Mouse (Mus musculus) ES-Bruce4 (cell line): Measurements from ENCODE around the gene Ftsj3.

Source experiments
- CTCF ChIP-seq: IDR thresholded peaks from one replicate; pipeline ENCODE4 v1.8.1; 2011; ENCODE audit warnings: low read depth, low read length
- EP300 ChIP-seq: IDR thresholded peaks from 2 replicates; pipeline ENCODE4 v1.6.1; 2011; ENCODE audit warnings: low read depth, low read length; ENCODE audit not compliant: insufficient read depth
- POLR2A ChIP-seq: IDR thresholded peaks from one replicate; pipeline ENCODE4 v1.8.1; 2011; ENCODE audit warnings: low read length; ENCODE audit not compliant: insufficient read depth

DNA sequence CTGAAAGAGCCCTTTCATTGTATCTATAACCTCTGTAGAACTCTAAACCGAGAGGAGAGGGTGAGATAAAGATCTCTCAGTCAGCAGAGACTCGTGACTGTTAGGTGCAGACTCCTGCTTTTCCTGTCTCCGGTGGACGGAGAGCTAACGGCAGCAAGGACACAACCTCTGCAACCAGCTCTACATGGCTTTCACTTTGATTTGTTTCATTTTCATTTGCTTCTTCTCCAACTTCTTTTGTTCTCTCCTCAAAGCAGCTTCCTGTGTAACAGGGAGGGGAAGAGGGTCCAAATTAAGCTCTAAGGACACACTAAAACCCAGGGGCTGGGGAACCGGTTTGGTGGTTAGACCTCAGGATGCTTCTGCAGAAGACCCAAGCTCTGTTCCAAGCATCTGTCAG, 55.1 kb downstream of the Ftsj3 start:
- TF ChIP-seq POLR2A = no peak
- no peak for TF ChIP-seq CTCF
- TF ChIP-seq EP300 = no peak
